Mouse (Mus musculus): ENCODE results near the gene Olfr555. TPM values are rescaled to one million over a fixed set of nuclear protein-coding genes. Genes with fewer than 3 reads are reported as not detected.
"Not testable (repeated sequence)": the region's sequence is repeated elsewhere in the genome, so short reads cannot be mapped to it uniquely, and the experiment has no call there.

Olfr555 gene
- total RNA-seq (2021): not detected
- long read RNA-seq, experiment 1: 0 reads
- long read RNA-seq, experiment 2: 0 reads

DNA sequence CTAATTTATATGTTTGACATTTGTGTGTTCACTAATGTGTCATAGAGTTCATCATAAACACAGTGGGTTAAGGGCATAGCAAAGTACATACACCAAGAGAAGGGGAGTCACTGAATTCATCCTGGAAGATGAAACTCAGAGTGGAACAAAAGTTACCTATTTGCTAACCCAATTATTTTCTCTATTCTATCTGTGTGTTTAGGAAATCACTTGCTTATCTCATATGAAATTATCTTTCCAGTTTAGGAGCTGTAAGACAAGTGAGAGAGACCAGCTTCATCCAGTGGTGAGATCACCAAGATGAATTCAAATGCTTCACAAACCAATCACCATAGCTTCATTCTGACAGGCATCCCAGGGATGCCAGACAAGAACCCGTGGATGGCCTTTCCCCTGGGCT is at the start of gene Olfr555:
TSS of gene Olfr555 (plus strand) at position 301 of the 400 bp plus-strand sequence.
- DNase-seq (ENCODE audit: low spot score in 2 of 2): no peak

DNA sequence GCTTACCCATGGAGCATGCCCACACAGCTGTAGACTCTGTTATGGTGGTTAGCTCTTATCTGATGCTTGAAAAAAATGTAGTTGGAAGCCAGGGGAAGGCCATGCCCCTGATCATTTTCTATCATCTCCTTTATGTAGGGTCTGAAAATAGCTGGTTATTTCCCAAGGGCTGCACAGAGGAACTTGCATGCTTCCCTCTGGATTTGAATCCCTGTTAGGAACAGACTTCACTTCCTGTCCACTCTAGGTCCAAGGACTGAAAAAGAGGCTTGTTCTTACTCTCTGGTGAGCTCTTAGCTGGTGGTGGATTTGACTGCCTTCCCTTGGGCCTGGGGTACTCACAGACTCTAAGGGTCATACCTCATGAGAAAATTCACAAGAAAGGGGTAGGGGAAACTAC is 40.5 kb upstream of the Olfr555 start, which contains the start of gene Olfr553:
TSS of gene Olfr553 (minus strand) at position 101 of the 400 bp plus-strand sequence.
- no peak for DNase-seq (ENCODE audit: low spot score in 2 of 2)

DNA sequence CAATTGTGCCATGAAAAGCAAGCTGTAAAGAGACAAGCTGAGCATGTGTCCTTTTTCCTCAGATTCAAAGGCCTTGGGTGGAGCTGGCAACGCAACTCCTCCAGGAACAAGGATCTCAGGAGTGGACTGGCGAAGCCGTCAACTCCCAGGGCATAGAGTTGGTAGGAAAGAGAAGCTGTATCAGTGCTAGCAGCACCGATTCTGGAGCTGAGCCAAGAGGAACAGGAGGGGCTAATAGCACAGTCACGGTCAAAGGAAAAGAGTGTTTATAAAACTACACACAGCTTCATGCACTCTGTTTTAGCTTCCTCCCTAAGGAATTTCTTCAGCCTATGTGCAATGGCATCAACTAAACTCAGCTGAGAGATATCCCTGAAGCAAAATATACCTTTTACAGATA is 39.0 kb upstream of the Olfr555 start:
- no peak for DNase-seq (ENCODE audit: low spot score in 2 of 2)

DNA sequence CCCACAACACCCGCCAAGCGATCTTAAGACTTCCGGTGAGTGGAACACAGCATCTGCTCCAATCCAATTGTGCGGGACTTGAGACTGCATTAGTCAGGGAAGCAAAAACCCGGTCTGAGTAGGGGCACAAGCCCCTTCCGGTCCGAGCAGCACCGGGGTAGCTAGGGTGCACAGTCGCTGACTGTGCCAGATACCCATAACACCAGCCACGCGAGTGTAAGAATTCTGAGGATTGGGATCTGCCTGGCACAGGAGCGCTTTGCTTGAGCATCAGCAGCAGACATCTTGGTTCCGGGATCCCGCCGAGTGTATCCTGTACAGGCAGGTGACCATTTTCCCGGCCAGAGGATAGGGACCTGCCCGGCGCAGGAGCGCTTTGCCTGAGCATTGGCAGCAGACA is 38.3 kb upstream of the Olfr555 start:
- not testable (repeated sequence) for DNase-seq (ENCODE audit: low spot score in 2 of 2)

DNA sequence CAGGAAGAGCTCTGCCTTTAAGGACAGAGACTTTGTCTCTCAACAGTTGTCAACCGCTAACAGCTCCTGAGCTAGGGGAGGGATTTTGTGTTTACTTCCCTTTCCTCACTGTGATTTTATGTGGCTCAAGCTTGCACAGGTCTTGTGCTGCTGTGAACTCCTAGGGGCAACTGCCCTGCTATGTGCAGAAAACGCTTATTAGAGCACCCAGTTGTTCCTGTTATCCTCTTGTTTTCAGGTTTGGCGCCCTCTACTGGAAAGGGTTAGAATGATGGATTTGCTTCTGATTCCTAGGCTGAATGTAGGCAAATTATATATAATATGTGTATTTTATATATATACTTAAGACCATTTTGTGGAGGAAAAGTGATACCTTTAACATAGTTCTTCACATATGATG is 22.0 kb upstream of the Olfr555 start:
- no peak for DNase-seq (ENCODE audit: low spot score in 2 of 2)

DNA sequence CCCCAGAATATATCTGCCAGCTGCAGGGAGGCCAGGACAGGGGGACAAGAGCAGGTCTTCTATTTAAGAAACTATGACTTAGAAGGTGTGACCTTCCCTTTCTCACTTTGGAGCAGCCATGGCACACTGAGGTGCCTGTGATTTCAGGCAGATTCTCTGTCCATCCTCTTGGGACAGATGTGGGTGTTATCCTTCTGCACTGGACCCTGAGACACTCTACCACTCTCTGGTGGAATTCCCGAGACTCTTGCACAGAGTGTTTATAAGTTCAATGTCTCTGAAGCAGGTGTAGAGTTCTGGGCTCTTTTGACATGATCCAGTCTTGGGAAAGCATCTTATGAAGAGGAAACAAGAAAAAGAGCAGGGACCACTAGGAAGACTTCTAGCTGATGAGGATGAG is 20.5 kb upstream of the Olfr555 start, which contains the start of gene Olfr554:
TSS of gene Olfr554 (plus strand) at position 301 of the 400 bp plus-strand sequence.
- no peak for DNase-seq (ENCODE audit: low spot score in 2 of 2)

DNA sequence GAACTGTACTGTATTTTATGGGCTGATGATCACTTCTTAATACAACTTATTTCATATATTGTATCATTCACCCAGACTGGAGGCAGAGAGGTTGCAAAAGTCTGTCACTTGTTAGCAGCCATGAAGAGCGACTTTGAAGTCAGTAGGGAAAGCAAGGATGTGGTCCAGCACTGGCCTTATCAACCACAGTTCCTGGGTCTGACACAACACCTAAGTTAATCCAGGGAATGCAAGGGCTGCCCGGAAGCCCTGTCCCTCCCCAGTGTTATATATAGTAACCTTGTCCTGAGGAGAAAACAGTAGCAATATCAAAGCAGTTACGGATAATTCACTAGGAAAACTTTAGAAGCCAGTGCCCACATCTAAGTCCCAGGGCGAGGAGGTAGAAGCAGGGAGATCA is 13.7 kb upstream of the Olfr555 start:
- not testable (repeated sequence) for DNase-seq (ENCODE audit: low spot score in 2 of 2)

DNA sequence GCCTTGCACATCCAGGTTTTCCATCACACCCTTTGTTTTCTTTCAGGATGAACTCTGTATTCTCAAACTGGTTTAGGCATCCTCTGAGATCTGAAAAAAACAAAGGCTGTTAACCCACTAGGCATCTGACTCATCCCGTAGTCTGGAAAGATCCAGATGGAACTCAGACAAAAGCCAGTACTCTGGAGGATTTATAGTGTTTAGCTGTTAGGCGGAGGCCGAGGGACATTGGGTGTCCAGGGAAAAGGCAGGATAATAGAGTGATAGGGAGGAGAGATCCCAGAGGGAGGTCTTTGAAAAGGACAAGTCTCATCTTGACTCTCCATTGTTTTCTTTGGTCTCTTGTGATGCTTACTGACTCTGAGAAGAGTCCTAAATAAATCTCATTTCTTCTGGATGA is 6.0 kb downstream of the Olfr555 start, which contains the start of gene Olfr556:
TSS of gene Olfr556 (plus strand) at position 301 of the 400 bp plus-strand sequence.
- DNase-seq (ENCODE audit: low spot score in 2 of 2): no peak

DNA sequence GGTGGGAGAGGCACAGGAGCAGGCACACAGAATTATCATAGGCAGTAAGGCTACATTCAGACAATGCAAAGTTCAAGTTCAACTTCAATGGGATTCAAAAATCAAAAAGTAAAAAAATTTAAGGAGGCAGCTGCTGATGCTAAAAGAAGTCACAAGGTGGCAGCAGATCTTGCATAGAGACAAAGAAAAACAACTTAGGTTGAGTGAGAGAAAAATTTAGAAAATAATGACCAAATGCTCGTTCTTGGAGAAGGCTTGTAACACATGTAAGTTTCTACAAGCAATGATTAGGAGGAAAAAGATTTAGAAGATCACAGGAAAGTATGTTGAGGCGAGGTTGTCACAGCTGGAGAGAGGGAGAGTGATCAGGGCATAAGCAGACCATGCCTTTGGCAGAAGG is 6.8 kb downstream of the Olfr555 start:
- DNase-seq (ENCODE audit: low spot score in 2 of 2): no peak

DNA sequence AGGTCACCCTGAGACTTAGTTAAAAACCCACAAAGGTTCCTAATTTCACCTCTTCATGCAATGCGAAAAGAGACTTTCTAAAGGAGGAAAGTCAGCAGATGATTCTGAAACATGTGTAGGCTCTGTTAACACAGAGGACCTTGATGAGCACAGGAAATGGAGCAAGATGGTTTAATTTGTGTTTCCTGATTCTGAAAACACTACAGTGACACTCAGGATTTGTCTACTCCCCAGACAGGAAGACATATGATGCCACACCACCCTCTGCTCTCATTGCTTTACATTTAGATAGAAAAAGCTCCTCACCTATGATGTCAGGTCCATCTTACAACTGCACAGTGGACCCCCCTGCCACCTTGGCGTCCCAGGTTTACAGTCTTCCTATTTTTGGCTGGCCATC is 17.6 kb downstream of the Olfr555 start:
- no peak for DNase-seq (ENCODE audit: low spot score in 2 of 2)

DNA sequence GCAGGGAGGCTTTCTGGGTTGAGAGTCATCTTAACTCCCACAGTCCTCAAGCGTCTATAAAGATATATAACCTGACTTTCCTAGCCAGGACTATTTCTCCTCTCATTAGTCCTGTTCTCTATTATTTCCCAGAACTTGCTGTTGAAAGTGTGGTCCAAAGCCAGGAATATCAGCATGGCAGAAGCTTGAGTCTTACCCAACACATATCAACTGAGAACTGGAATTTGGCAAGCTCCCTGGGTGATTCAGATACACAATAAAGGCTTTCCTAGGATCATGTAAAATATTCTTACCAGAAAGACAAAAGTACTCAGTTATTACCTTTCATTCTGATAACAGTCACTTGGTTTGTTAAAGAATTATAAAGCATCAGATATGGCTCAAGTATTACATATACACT is 23.3 kb downstream of the Olfr555 start:
- DNase-seq (ENCODE audit: low spot score in 2 of 2): no peak

DNA sequence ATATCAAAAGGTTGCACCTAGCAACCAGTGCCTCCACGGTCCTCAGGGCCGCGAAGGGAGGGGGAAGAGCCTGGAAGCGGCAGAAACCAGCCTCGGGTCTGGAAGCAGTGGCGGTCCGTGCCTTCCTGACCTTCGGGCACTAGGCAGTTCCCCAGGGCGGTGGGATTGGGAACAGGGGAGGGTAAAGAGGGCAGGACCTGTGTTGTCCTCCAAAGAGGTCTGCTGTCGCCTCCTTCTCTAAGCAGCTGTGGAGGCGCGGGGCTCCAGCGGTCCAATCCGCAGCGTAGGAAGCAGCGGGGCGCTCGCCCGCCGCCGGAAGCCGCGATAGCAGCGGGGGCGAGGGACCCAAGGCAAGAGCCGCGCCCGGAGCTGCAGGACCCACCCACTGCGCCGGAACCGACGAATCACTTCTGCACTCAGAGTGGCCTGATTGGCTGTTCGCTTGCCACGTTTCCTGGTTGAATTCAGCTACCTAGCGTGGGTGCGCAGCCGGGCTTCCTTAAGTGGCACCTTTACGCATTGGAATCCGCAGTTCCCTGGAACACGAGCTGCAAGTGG is 28.4 kb downstream of the Olfr555 start, which contains the start of gene Trim68:
TSS of gene Trim68 (minus strand) at position 384 of the 558 bp plus-strand sequence.
- DNase-seq (ENCODE audit: low spot score in 2 of 2): peak; percentile 71 to 89

DNA sequence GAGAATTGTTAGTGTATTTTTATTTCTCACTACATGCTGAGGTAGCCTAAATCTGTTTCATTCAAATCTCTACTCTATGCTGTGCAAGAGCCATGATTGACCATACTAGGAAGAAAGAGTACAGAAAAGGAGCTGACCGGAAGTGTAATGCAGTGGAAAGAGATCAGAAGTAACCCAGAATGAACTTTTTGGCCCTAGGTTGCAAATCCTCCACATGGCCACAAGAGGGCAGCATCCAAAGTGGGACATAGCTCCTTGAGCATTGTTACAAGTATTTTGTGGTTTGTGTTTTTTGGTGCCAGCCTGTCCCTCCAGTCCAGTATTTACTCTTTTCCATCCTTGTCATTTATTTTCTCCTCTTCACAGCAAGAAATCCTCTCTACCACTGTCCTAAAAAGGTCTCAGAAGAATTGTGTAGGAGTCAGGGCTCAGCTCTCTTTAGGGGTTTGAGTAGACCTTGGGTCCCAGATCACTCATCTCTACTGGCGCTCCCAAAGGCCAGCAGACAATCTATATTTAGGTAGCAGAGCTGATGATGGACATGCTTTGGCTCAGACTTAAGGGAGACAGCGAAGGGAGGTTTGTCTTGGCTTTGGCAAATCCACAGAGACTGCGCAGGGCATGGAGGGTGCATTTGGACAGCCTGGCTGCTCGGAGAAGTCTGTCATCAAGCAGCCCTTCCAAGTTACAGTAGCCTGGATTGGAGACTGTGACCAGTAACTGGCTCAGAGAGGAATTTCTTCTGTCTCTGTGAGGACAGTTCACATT is 36.9 kb downstream of the Olfr555 start, which contains the start of gene Olfr557:
TSS of gene Olfr557 (plus strand) at position 553 of the 768 bp plus-strand sequence.
- DNase-seq (ENCODE audit: low spot score in 2 of 2): no peak

DNA sequence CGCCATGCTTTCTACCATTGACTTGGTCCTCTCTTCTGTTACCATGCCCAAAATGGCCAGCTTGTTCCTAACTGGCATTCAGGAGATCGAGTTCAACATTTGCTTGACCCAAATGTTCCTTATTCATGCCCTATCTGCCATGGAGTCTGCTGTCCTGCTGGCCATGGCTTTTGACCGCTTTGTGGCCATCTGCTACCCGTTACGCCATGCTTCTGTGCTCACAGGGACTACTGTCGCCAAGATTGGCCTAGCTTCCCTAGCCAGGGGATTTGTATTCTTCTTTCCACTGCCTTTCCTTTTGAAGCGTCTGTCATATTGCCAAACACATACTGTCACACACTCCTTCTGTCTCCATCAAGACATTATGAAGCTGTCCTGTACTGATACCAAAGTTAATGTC is 39.8 kb downstream of the Olfr555 start:
- no peak for DNase-seq (ENCODE audit: low spot score in 2 of 2)

DNA sequence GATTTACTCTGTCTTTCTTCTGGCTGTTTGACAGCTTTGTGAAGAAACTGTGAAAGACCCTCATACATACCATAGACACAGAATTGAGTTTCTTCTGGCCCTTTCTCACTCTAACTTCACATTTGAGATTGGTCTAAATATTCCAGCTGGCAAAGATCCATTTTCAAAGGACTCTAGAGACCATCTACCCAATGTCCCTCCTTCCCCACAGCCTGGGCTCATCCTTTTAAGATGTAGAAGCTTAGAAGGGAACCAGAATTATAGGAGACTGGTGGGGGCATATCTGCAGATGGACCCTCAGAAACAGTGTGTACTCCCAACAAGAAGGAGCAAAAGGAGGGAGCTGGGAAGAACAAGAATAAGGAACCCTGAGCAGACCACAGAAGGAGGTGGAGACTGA is 43.3 kb downstream of the Olfr555 start, which contains the start of gene Olfr558:
TSS of gene Olfr558 (plus strand) at position 301 of the 400 bp plus-strand sequence.
- no peak for DNase-seq (ENCODE audit: low spot score in 2 of 2)

Other genes with a start within 250 kb of the Olfr555 start
- 10 to 100 TPM; 49.5 to 52.2 TPM for gene Rrm1, start 217.1 kb upstream of the Olfr555 start, total RNA-seq (2021)
- gene Olfr543, start 177.1 kb upstream of the Olfr555 start, total RNA-seq (2021): not detected
- not detected for gene Olfr544, start 170.5 kb upstream of the Olfr555 start, total RNA-seq (2021)
- gene Olfr545, start 159.2 kb upstream of the Olfr555 start, total RNA-seq (2021): not detected
- not detected for gene Olfr547, start 124.1 kb upstream of the Olfr555 start, total RNA-seq (2021)
- not detected for gene Olfr548-ps1, start 117.9 kb upstream of the Olfr555 start, total RNA-seq (2021)
- gene Olfr549, start 109.0 kb upstream of the Olfr555 start, total RNA-seq (2021): not detected
- gene Trim21, start 93.3 kb upstream of the Olfr555 start, total RNA-seq (2021): 1 to 10 TPM; 4.7 to 6.4 TPM
- under 1 TPM in 1 of 2 experiments, not detected in 1; 0.10 TPM for gene Olfr550, start 87.4 kb upstream of the Olfr555 start, total RNA-seq (2021)
- not detected for gene Olfr551, start 66.9 kb upstream of the Olfr555 start, total RNA-seq (2021)
- gene Olfr552, start 61.1 kb upstream of the Olfr555 start, total RNA-seq (2021): not detected
- gene Olfr553, start 40.6 kb upstream of the Olfr555 start, total RNA-seq (2021): not detected
- not detected for gene Olfr554, start 20.4 kb upstream of the Olfr555 start, total RNA-seq (2021)
- gene Olfr556, start 6.1 kb downstream of the Olfr555 start, total RNA-seq (2021): not detected
- 1 to 10 TPM; 7.2 to 9.0 TPM for gene Trim68, start 28.5 kb downstream of the Olfr555 start, total RNA-seq (2021)
- not detected for gene Olfr557, start 37.1 kb downstream of the Olfr555 start, total RNA-seq (2021)
- 1 to 10 TPM; 3.3 to 5.2 TPM for gene Olfr558, start 43.4 kb downstream of the Olfr555 start, total RNA-seq (2021)
- gene Olfr33, start 60.2 kb downstream of the Olfr555 start, total RNA-seq (2021): not detected
- gene Olfr559, start 68.7 kb downstream of the Olfr555 start, total RNA-seq (2021): not detected
- under 1 TPM in 1 of 2 experiments, not detected in 1; 0.17 TPM for gene Olfr560, start 100.5 kb downstream of the Olfr555 start, total RNA-seq (2021)
- gene Olfr78, start 100.6 kb downstream of the Olfr555 start, total RNA-seq (2021): 1 to 10 TPM in 1 of 2 experiments, under 1 TPM in 1; 0.83 to 1.9 TPM
- under 1 TPM in 1 of 2 experiments, not detected in 1; 0.27 TPM for gene Olfr561, start 112.4 kb downstream of the Olfr555 start, total RNA-seq (2021)
- gene Olfr564, start 144.7 kb downstream of the Olfr555 start, total RNA-seq (2021): not detected
- gene Olfr566, start 199.9 kb downstream of the Olfr555 start, total RNA-seq (2021): not detected
- gene Olfr568, start 218.3 kb downstream of the Olfr555 start, total RNA-seq (2021): not detected
- not detected for gene Olfr569, start 232.1 kb downstream of the Olfr555 start, total RNA-seq (2021)
- gene Olfr570, start 235.8 kb downstream of the Olfr555 start, total RNA-seq (2021): not detected

Measured in gastrocnemius, postnatal 4 days (tissue).